Mouse (Mus musculus) liver, adult 2 months (tissue): ENCODE measurements around the gene Nxf3. TPM values are rescaled to one million over a fixed set of nuclear protein-coding genes. Genes with fewer than 3 reads are reported as not detected.
"Not testable (repeated sequence)": the region's sequence is repeated elsewhere in the genome, so short reads cannot be mapped to it uniquely, and the experiment has no call there.

ENCODE experiments used
- DNase-seq: peaks from one replicate; pipeline ENCODE4 v3.0.0-alpha.2; 2011; ENCODE audit warnings: low read depth, low spot score; ENCODE audit errors: extremely low read depth
- H3K27ac ChIP-seq: fragments of 200-500 bp; replicated peaks from 2 replicates; pipeline ENCODE4 v1.5.1; 2012; ENCODE audit warnings: low read depth, mild to moderate bottlenecking, control low read depth, inconsistent platforms, low read length; ENCODE audit not compliant: insufficient read depth
- H3K27me3 ChIP-seq: fragments of 200-500 bp; 2 replicates; pipeline ENCODE4 v1.6.1; 2012; ENCODE audit warnings: mild to moderate bottlenecking, moderate library complexity, low read length, inconsistent platforms; ENCODE audit not compliant: control insufficient read depth, insufficient read depth
- H3K36me3 ChIP-seq: fragments of 200-500 bp; 2 replicates; pipeline ENCODE4 v1.6.1; 2012; ENCODE audit warnings: low read length, inconsistent platforms; ENCODE audit not compliant: control insufficient read depth, insufficient read depth
- H3K4me1 ChIP-seq: fragments of 200-500 bp; 2 replicates; pipeline ENCODE4 v1.6.1; 2011; ENCODE audit warnings: low read length; ENCODE audit not compliant: control insufficient read depth, insufficient read depth
- H3K4me3 ChIP-seq: fragments of 200-500 bp; 2 replicates; pipeline ENCODE4 v1.5.1; 2011; ENCODE audit warnings: low read depth, mild to moderate bottlenecking, control low read depth, low read length, moderate library complexity; ENCODE audit not compliant: insufficient read depth
- H3K79me2 ChIP-seq: fragments of 200-500 bp; 2 replicates; pipeline ENCODE4 v1.6.1; 2012; ENCODE audit warnings: inconsistent platforms, mild to moderate bottlenecking, low read length, moderate library complexity; ENCODE audit not compliant: control insufficient read depth, insufficient read depth
- H3K9ac ChIP-seq: fragments of 200-500 bp; 2 replicates; pipeline ENCODE4 v1.6.1; 2012; ENCODE audit warnings: low read depth, mild to moderate bottlenecking, control low read depth, inconsistent platforms, low read length
- CTCF ChIP-seq: fragments of 200-500 bp; IDR thresholded peaks from 2 replicates; pipeline ENCODE4 v1.5.1; 2011; ENCODE audit warnings: low read depth, low read length, control low read depth
- POLR2A ChIP-seq: fragments of 200-500 bp; IDR thresholded peaks from 2 replicates; pipeline ENCODE4 v1.6.1; 2011; ENCODE audit warnings: low read length, control low read depth; ENCODE audit not compliant: insufficient read depth; ENCODE audit errors: extremely low read depth
- WGBS: fragments of 180-500 bp; shearing (Covaris S2); methylation state at CpG from one replicate; pipeline ENCODE4 v1.1.7; 2018; 5-methylcytosine and 5-hydroxymethylcytosine counted together
- polyA plus RNA-seq: library from polyadenylated mRNA; depleted of rRNA; stranded (reverse); fragments of >200 nt; gene quantifications from 2 replicates; pipeline ENCODE4 v1.2.3, GENCODE M21; 2012
- total RNA-seq: library from RNA; depleted of rRNA; stranded (reverse); fragments of >200 nt; gene quantifications from 2 replicates; pipeline ENCODE4 v1.2.3, GENCODE M21; 2014

Nxf3 gene
- total and polyA plus RNA-seq, 2 experiments: not detected

GRCm38 (mm10) chrX:136104724-136105088 is 19.7 kb upstream of the Nxf3 start:
- no peak for DNase-seq
- Histone ChIP-seq H3K4me3 (no peak overlapping the region), H3K79me2 (no peaks in the 10 kb centered on the region), H3K27me3 (no peaks in the 10 kb centered on the region), H3K36me3 (no peaks in the 10 kb centered on the region), H3K27ac (no peak overlapping the region), H3K4me1 (no peaks in the 10 kb centered on the region), H3K9ac (no peak overlapping the region)
- 82% methylated on average over 3 of the region's 3 CpGs for WGBS
- TF ChIP-seq POLR2A (no peak), CTCF (no peak)

GRCm38 (mm10) chrX:136104046-136104723 is 19.1 kb upstream of the Nxf3 start:
- WGBS: 85% methylated on average over 4 of the region's 4 CpGs
- H3K4me3 ChIP-seq: no peak overlapping the region
- H3K79me2 ChIP-seq: no peaks in the 10 kb centered on the region
- no peaks in the 10 kb centered on the region for H3K27me3 ChIP-seq
- no peaks in the 10 kb centered on the region for H3K4me1 ChIP-seq
- no peak for DNase-seq
- no peak overlapping the region for H3K9ac ChIP-seq
- TF ChIP-seq POLR2A: no peak
- TF ChIP-seq CTCF: no peak
- H3K27ac ChIP-seq: no peak overlapping the region
- H3K36me3 ChIP-seq: no peaks in the 10 kb centered on the region

- no peaks in the 10 kb centered on the region for H3K79me2 ChIP-seq
- 53% methylated on average over 2 of the region's 2 CpGs for WGBS
- no peak overlapping the region for H3K9ac ChIP-seq
- no peaks in the 10 kb centered on the region for H3K27me3 ChIP-seq
- H3K27ac ChIP-seq: no peak overlapping the region
- no peak for DNase-seq
- TF ChIP-seq POLR2A: no peak
- no peak for TF ChIP-seq CTCF
- H3K4me1 ChIP-seq: no peaks in the 10 kb centered on the region
- no peak overlapping the region for H3K4me3 ChIP-seq
- no peaks in the 10 kb centered on the region for H3K36me3 ChIP-seq
Measured at GRCm38 (mm10) chrX:136094421-136094820, 9.4 kb upstream of the Nxf3 start.

GRCm38 (mm10) chrX:136092497-136093279 is 7.6 kb upstream of the Nxf3 start:
- Histone ChIP-seq H3K27ac (no peak overlapping the region), H3K79me2 (no peaks in the 10 kb centered on the region), H3K4me1 (no peaks in the 10 kb centered on the region), H3K9ac (no peak overlapping the region), H3K27me3 (no peaks in the 10 kb centered on the region), H3K4me3 (no peak overlapping the region), H3K36me3 (no peaks in the 10 kb centered on the region)
- DNase-seq: peak; percentile 4
- 4% methylated on average over 2 of the region's 2 CpGs for WGBS
- TF ChIP-seq POLR2A (no peak), CTCF (no peak)

- WGBS: 4% methylated on average over 3 of the region's 32 CpGs
- not testable (repeated sequence) for H3K4me1 ChIP-seq, H3K4me3 ChIP-seq, DNase-seq, H3K27me3 ChIP-seq, H3K27ac ChIP-seq, H3K9ac ChIP-seq, H3K79me2 ChIP-seq, H3K36me3 ChIP-seq
Measured at GRCm38 (mm10) chrX:136068020-136068419, 17.0 kb downstream of the Nxf3 start, which contains the start of gene Bex2. TSS of gene Bex2 (minus strand) at chrX:136068236.

GRCm38 (mm10) chrX:136067201-136067991 is 17.7 kb downstream of the Nxf3 start:
- not testable (repeated sequence) for H3K79me2 ChIP-seq, H3K4me3 ChIP-seq

More at GRCm38 (mm10) chrX:136067201-136067991, 17.7 kb downstream of the Nxf3 start:
- WGBS: 13% methylated on average over 2 of the region's 48 CpGs
- not testable (repeated sequence) for DNase-seq, H3K27me3 ChIP-seq, H3K27ac ChIP-seq, H3K4me1 ChIP-seq, H3K36me3 ChIP-seq, H3K9ac ChIP-seq
